In the genomic region with DNA sequence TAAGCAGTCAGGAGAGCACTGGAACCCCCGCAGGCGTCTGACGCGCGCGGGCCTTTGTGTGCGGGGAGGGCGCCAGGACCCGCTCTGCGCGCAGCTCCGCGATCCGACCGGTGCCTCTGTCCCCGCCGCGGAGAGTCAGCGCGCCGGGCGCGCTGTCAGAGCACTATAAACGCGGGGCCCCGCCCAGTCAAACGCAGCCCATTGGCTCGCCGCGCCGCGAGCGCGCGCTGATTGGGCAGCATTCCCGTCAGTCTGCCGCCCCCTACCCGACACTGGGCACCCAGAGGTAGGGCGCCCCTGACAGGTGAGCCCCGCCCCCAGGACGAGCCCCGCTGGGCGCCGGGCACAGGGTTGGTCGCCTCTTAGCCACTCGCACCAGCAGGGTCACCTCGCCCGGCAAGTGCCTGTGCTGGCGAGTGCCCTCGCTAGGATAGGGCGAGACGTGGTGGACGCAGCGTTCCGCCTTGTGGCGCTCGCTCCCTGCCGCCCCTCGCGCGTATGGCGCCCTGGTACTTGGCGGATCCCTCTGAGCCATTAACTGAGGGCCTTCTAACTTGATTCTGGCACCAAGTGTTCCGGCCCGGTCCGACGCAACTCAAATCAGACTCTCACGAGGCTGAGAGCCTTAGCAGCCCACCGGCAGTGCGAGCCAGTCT, we compare ENCODE assay signal across 8 mouse cellular contexts. TPM values are rescaled to one million over a fixed set of nuclear protein-coding genes. Genes with fewer than 3 reads are reported as not detected.
DNase-seq lines count a peak whose midpoint lies in the region; TF ChIP-seq lines count a peak whose summit lies in the region.

A gene (minus strand): TSS at position 140 of the 656 bp plus-strand sequence.

- DNase-seq in adrenal gland, adult (ENCODE audit: inconsistent age in 2 of 2, low spot score in 1 of 2): peak; percentile 96 to 98
- DNase-seq in embryo, embryonic 10 days (ENCODE audit: low spot score): peak; percentile 94
- peak; percentile 96 for DNase-seq in gastrocnemius, postnatal 10 days
- DNase-seq in hindlimb bud, embryonic 11.5 days (ENCODE audit: extremely low spot score, low read depth, low spot score): peak; percentile 77
- peak; percentile 98 for DNase-seq in left cerebral cortex, adult 2 months (ENCODE audit: extremely low spot score in 1 of 2, low spot score in 2 of 2)
- peak; percentile 83 for DNase-seq in retina, postnatal 7 days (ENCODE audit: low read depth, low spot score)
- DNase-seq in urinary bladder, adult 18-20 months (ENCODE audit: low spot score in 2 of 2): peak; percentile 93 to 97

- TF ChIP-seq CTCF in left cerebral cortex, adult 2 months (IDR thresholded peaks at IDR 0.05): no peak; the same call in none of the 2 replicates

- H3K27ac ChIP-seq in left cerebral cortex, adult 2 months: peak within 1 kb of the TSS; percentile 93
- no peak within 1 kb of the TSS for H3K27ac ChIP-seq in macrophage

- H3K79me2 ChIP-seq in macrophage (ENCODE audit: inconsistent target): no peaks in the 10 kb centered on the region

- intact Hi-C loops in left cerebral cortex, adult 2 months (cut with DNase I): loop anchor here (5.0 kb wide), 1 partner anchor 516 kb away; no protein-coding TSS in a partner anchor

- under 1% methylated on average over 56 of the region's 70 CpGs for WGBS in macrophage (ENCODE audit: missing documents)

- no peaks in the 10 kb centered on the region for H3K36me3 ChIP-seq in macrophage (ENCODE audit: inconsistent target)

- peak within 1 kb of the TSS; percentile 95 for H3K4me3 ChIP-seq in left cerebral cortex, adult 2 months
- peak within 1 kb of the TSS; percentile 27 for H3K4me3 ChIP-seq in macrophage (ENCODE audit: inconsistent target)

RNA-seq across cellular contexts. Expression of the gene that starts here (rescaled TPM):
- 10 to 100 TPM; 12.8 to 16.9 TPM for total RNA-seq in gastrocnemius, postnatal 10 days (2021)
- 10 to 100 TPM; 61.3 to 62.8 TPM for total RNA-seq in left cerebral cortex, adult 2 months (2021)
- total RNA-seq in macrophage (2018; cell fraction: chromatin; rRNA removed): 1 to 10 TPM in 22 of 26 experiments, under 1 TPM in 4; 0.41 to 5.2 (median 1.3) TPM
- under 1 TPM; 0.03 to 0.52 (median 0.14) TPM for total RNA-seq in macrophage (2018; cell fraction: cytosol; rRNA removed)
- total RNA-seq in macrophage (2018; cell fraction: nucleus; rRNA removed): 1 to 10 TPM in 13 of 26 experiments, under 1 TPM in 13; 0.26 to 3.6 (median 1.0) TPM
- 0.06 to 0.17 TPM (median 0.07 TPM) in 3 replicates for polyA plus RNA-seq in macrophage (2018)
